Mouse (Mus musculus): ENCODE measurements around the gene Adtrp. TPM values are rescaled to one million over a fixed set of nuclear protein-coding genes. Genes with fewer than 3 reads are reported as not detected.

The Adtrp gene
- polyA plus RNA-seq, 1 experiment from 2014 or later = not detected

DNA sequence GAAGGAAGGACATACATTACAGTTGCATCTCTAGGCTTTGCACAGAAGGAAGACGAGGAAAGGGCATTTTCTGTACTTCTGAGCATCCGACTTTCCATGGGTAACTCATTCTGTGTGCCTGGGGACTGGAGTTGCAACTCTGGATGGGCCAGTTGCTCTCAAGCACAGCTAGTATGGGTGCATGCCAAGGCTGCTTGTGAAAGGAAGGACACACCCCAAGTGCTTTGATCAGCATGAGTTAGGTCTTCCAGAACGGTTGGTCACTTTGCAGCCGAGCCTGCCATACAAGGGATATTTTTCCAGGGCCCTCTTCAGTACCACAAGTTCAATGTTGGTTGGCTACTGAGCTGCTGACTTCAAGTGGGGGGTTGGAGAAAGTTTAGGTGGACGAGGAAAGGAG is 968 bp downstream of the Adtrp start:
- no peak overlapping the region for H3K4me2 ChIP-seq (ENCODE audit: low read length)
- H3K4me3 ChIP-seq (ENCODE audit: low read depth, low read length) = no peak overlapping the region
- H3K9ac ChIP-seq (ENCODE audit: low read length) = no peak overlapping the region
- no peaks in the 10 kb centered on the region for H3K9me3 ChIP-seq (replicated peaks; ENCODE audit: control insufficient read depth, low read length)
- no peaks in the 10 kb centered on the region for H3K27me3 ChIP-seq (replicated peaks; ENCODE audit: control insufficient read depth, insufficient read depth, low read length)
- WGBS = 86% methylated on average over 5 of the region's 5 CpGs
- ATAC-seq (no peak), DNase-seq (ENCODE audit: low spot score) (no peak)
- no peak overlapping the region for H3K27ac ChIP-seq (ENCODE audit: low read depth, low read length)
- H3K4me1 ChIP-seq (ENCODE audit: control insufficient read depth, insufficient read depth, low read length) = peaks cover 4% of the 10 kb centered on the region; the same call in 1 of the 2 replicates
- H3K36me3 ChIP-seq (ENCODE audit: control insufficient read depth, insufficient read depth, low read length) = no peaks in the 10 kb centered on the region

DNA sequence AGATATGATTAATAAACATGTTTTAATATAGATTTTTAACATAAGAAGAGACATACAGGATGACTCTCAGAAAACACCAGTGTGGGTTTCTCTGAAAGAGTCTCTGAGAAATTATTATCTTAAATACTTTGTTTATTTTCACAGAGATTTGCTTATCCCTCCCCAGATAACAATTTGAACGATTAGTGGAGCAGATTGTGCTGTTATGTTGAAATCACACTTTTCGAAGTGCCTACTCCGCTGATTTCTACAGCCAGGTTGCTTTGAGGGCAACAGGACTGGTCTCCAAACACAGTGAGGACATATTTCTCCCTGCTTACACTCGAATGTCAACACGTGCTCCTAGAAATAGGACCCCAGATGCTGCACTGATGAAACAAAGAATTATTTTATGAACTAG is 2.5 kb downstream of the Adtrp start:
- no peaks in the 10 kb centered on the region for H3K27me3 ChIP-seq (replicated peaks; ENCODE audit: control insufficient read depth, insufficient read depth, low read length)
- no peaks in the 10 kb centered on the region for H3K36me3 ChIP-seq (ENCODE audit: control insufficient read depth, insufficient read depth, low read length)
- no peak for DNase-seq (ENCODE audit: low spot score)
- H3K9ac ChIP-seq (ENCODE audit: low read length) = no peak overlapping the region
- H3K9me3 ChIP-seq (replicated peaks; ENCODE audit: control insufficient read depth, low read length) = no peaks in the 10 kb centered on the region
- no peak overlapping the region for H3K27ac ChIP-seq (ENCODE audit: low read depth, low read length)
- WGBS = 90% methylated on average over 5 of the region's 5 CpGs
- H3K4me2 ChIP-seq (ENCODE audit: low read length) = no peak overlapping the region
- no peak overlapping the region for H3K4me3 ChIP-seq (ENCODE audit: low read depth, low read length)
- ATAC-seq = no peak
- H3K4me1 ChIP-seq (ENCODE audit: control insufficient read depth, insufficient read depth, low read length) = no peaks in the 10 kb centered on the region

DNA sequence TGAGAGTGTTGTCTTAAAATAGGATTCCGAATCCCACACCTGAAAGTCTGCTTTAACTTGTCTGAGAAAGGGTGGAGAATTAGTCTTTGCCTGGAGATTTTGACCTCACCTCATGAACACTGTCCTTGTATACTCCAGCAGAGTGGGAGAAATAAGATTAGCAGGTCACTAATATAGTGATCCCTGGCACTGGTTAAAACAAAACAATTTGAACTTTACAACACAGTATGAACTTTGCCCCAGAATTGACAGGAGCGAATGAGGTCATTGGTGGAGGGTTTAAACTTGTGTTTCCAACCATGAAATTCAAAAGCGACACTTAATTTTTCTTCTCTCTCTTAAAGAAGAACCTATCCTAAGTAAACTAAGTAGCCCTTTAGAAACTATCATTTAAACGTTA is 3.4 kb downstream of the Adtrp start:
- Histone ChIP-seq H3K4me3 (ENCODE audit: low read depth, low read length) (no peak overlapping the region), H3K4me1 (ENCODE audit: control insufficient read depth, insufficient read depth, low read length) (no peaks in the 10 kb centered on the region), H3K27me3 (replicated peaks; ENCODE audit: control insufficient read depth, insufficient read depth, low read length) (no peaks in the 10 kb centered on the region), H3K4me2 (ENCODE audit: low read length) (no peak overlapping the region), H3K9me3 (replicated peaks; ENCODE audit: control insufficient read depth, low read length) (no peaks in the 10 kb centered on the region), H3K9ac (ENCODE audit: low read length) (no peak overlapping the region), H3K36me3 (ENCODE audit: control insufficient read depth, insufficient read depth, low read length) (no peaks in the 10 kb centered on the region), H3K27ac (ENCODE audit: low read depth, low read length) (no peak overlapping the region)
- ATAC-seq (no peak), DNase-seq (ENCODE audit: low spot score) (no peak)
- 89% methylated on average over 4 of the region's 4 CpGs for WGBS

DNA sequence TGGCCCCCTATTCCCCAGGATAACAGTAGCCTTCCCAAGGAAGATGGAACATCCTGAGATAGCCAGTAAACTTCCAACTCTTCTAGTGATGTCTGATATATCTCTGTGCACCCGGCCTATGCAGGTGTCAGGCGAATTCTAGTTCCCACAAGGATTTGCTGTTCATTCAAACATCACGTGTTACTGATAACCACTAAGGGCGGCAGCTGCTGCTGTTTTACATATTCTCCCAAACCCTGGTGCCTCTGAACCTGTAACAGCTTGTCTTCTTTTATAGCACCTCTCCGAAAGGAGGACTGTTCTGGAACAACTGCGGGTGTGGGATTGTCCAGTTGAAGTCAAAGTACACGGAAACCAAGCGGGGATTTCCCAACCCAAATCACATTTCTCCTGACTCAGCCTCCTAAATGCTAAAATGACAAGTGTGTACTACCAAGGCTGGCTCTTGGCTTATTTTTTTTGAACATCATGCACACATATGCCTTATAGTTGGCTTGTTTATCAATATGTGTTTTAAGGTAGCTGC is 13.8 kb downstream of the Adtrp start:
- no peaks in the 10 kb centered on the region for H3K27me3 ChIP-seq (replicated peaks; ENCODE audit: control insufficient read depth, insufficient read depth, low read length)
- H3K4me2 ChIP-seq (ENCODE audit: low read length) = no peak overlapping the region
- H3K4me1 ChIP-seq (ENCODE audit: control insufficient read depth, insufficient read depth, low read length) = no peaks in the 10 kb centered on the region
- H3K27ac ChIP-seq (ENCODE audit: low read depth, low read length) = no peak overlapping the region
- H3K9me3 ChIP-seq (replicated peaks; ENCODE audit: control insufficient read depth, low read length) = no peaks in the 10 kb centered on the region
- H3K9ac ChIP-seq (ENCODE audit: low read length) = no peak overlapping the region
- no peak for ATAC-seq
- H3K36me3 ChIP-seq (ENCODE audit: control insufficient read depth, insufficient read depth, low read length) = no peaks in the 10 kb centered on the region
- WGBS = 95% methylated on average over 8 of the region's 8 CpGs
- no peak overlapping the region for H3K4me3 ChIP-seq (ENCODE audit: low read depth, low read length)
- no peak for DNase-seq (ENCODE audit: low spot score)

DNA sequence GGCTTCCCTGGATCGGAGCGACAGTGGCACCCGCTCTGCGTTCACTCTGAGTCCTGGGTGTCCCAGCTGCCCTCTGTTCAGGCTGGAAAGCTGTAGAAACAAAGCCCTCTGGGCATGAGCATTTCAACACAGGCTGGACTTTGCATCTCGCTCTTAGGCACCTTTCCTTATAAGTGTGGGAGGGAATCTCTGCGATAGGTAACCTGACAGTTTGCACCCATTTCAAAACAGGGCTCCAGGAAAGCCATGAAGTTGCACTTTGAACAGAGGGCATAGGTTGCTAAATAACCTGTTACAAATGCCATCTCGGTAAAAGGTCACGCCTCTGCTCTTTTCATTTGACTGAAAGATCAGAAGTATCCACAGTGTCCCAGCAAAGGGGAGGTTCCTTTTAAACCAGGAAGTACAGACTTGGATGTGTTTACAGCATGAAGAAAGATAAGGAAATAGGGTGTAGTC is 19.2 kb downstream of the Adtrp start:
- Histone ChIP-seq H3K27ac (ENCODE audit: low read depth, low read length) (no peak overlapping the region), H3K27me3 (replicated peaks; ENCODE audit: control insufficient read depth, insufficient read depth, low read length) (no peaks in the 10 kb centered on the region), H3K4me3 (ENCODE audit: low read depth, low read length) (no peak overlapping the region), H3K4me2 (ENCODE audit: low read length) (no peak overlapping the region), H3K9me3 (replicated peaks; ENCODE audit: control insufficient read depth, low read length) (no peaks in the 10 kb centered on the region), H3K9ac (ENCODE audit: low read length) (no peak overlapping the region), H3K36me3 (ENCODE audit: control insufficient read depth, insufficient read depth, low read length) (no peaks in the 10 kb centered on the region), H3K4me1 (ENCODE audit: control insufficient read depth, insufficient read depth, low read length) (no peaks in the 10 kb centered on the region)
- DNase-seq (ENCODE audit: low spot score) (no peak), ATAC-seq (no peak)
- 95% methylated on average over 8 of the region's 8 CpGs for WGBS

DNA sequence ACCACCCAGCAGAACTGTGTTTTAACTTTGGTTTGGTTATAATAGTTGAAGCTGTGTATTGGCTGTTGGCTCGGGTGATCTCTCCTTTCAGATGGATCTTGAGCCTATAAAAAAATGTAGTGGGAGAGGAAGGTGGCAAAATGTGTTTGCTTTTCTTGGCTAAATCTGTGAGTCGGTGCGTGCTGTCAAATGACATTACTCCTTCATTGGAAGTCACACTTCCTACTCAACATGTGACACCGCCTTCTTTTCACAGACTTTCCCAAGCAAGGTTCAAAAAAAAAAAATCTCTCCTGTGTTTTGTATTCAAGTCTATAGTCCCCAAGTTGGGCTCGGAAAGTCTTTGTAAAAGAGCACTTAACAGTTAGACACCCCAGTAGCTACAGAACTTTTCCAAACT is 19.9 kb downstream of the Adtrp start:
- no peak overlapping the region for H3K27ac ChIP-seq (ENCODE audit: low read depth, low read length)
- no peak overlapping the region for H3K9ac ChIP-seq (ENCODE audit: low read length)
- no peaks in the 10 kb centered on the region for H3K9me3 ChIP-seq (replicated peaks; ENCODE audit: control insufficient read depth, low read length)
- no peak for DNase-seq (ENCODE audit: low spot score)
- no peak overlapping the region for H3K4me3 ChIP-seq (ENCODE audit: low read depth, low read length)
- ATAC-seq = no peak
- no peaks in the 10 kb centered on the region for H3K36me3 ChIP-seq (ENCODE audit: control insufficient read depth, insufficient read depth, low read length)
- H3K27me3 ChIP-seq (replicated peaks; ENCODE audit: control insufficient read depth, insufficient read depth, low read length) = no peaks in the 10 kb centered on the region
- 92% methylated on average over 5 of the region's 5 CpGs for WGBS
- no peaks in the 10 kb centered on the region for H3K4me1 ChIP-seq (ENCODE audit: control insufficient read depth, insufficient read depth, low read length)
- H3K4me2 ChIP-seq (ENCODE audit: low read length) = no peak overlapping the region

DNA sequence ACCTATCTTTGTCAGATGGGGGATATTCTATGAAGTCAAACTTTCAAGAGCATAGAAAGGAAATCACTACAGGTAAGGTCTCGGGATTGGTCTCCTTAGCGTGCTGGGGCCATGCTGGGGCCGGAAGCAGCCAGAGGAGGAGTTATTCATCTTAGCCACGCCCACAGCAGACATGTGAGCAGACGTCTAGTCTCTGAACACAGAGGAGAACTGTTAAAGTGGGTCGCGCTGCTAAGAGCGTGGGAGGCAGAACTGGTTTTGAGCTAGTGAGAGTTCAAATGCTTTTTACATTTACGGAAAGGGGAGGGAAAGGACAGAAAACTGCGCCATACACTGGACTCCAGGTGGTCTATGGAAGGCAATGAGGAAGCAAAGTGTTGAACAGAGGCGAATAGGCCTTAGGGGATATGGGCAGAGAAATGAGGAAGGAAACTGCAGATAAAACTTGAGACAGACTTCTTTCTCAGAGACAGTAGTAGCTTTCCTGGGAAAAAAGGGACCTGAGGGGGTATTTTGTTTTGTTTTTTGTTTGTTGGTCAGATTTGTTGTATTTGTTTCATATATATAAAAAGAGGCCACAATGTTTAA is 22.0 kb downstream of the Adtrp start:
- no peaks in the 10 kb centered on the region for H3K9me3 ChIP-seq (replicated peaks; ENCODE audit: control insufficient read depth, low read length)

DNA sequence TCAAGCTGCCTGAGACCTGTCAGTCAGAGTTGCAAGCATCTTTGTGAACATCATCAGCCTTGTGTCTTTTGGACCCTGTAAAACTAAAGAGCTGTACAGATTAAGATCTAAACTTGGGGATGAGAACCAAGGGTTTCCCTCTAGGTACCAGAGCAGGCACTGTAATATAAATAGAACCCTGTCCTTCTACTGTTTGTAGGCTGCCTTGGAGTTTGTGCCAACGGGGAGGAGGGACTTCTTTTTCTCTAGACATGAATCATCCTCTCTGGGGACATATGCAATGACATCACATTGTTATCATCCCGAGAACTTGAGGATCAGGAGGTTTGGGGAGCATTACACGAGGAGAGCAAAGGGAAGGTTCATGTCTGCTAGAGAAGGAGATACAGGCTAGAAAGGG is 24.4 kb downstream of the Adtrp start:
- DNase-seq (ENCODE audit: low spot score) = no peak
- H3K9me3 ChIP-seq (replicated peaks; ENCODE audit: control insufficient read depth, low read length) = no peaks in the 10 kb centered on the region
- H3K4me3 ChIP-seq (ENCODE audit: low read depth, low read length) = no peak overlapping the region
- H3K36me3 ChIP-seq (ENCODE audit: control insufficient read depth, insufficient read depth, low read length) = no peaks in the 10 kb centered on the region
- H3K4me1 ChIP-seq (ENCODE audit: control insufficient read depth, insufficient read depth, low read length) = no peaks in the 10 kb centered on the region
- no peak for ATAC-seq
- no peak overlapping the region for H3K4me2 ChIP-seq (ENCODE audit: low read length)
- H3K9ac ChIP-seq (ENCODE audit: low read length) = no peak overlapping the region
- H3K27ac ChIP-seq (ENCODE audit: low read depth, low read length) = no peak overlapping the region
- no peaks in the 10 kb centered on the region for H3K27me3 ChIP-seq (replicated peaks; ENCODE audit: control insufficient read depth, insufficient read depth, low read length)
- WGBS = 85% methylated on average over 3 of the region's 3 CpGs

More for the DNA sequence above, 22.0 kb downstream of the Adtrp start:
- no peak overlapping the region for H3K27ac ChIP-seq (ENCODE audit: low read depth, low read length)
- no peak overlapping the region for H3K4me3 ChIP-seq (ENCODE audit: low read depth, low read length)
- ATAC-seq = no peak
- no peak overlapping the region for H3K4me2 ChIP-seq (ENCODE audit: low read length)
- DNase-seq (ENCODE audit: low spot score) = no peak
- H3K27me3 ChIP-seq (replicated peaks; ENCODE audit: control insufficient read depth, insufficient read depth, low read length) = no peaks in the 10 kb centered on the region
- 74% methylated on average over 11 of the region's 11 CpGs for WGBS
- H3K4me1 ChIP-seq (ENCODE audit: control insufficient read depth, insufficient read depth, low read length) = no peaks in the 10 kb centered on the region
- H3K36me3 ChIP-seq (ENCODE audit: control insufficient read depth, insufficient read depth, low read length) = no peaks in the 10 kb centered on the region
- H3K9ac ChIP-seq (ENCODE audit: low read length) = no peak overlapping the region

DNA sequence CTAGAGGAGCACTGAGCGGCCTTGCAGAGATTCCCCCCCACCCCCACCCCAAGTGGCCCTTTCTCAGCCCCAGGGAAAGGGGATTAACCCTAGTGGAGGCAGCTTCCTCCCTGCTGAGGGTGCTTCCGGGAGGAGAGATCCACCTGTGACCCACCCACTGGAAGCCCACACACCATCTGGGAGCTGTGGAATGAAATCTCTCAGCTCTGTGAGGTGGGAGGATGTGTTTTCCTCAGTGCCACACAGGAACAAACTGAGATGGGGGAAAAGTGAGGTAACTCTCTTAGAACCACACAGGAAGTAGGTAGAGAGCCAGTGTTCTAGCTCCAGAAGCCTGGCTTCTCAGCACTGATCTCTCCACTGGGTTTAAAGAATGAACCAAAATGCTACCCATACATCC is 24.9 kb downstream of the Adtrp start:
- Histone ChIP-seq H3K4me2 (ENCODE audit: low read length) (no peak overlapping the region), H3K9ac (ENCODE audit: low read length) (no peak overlapping the region), H3K27me3 (replicated peaks; ENCODE audit: control insufficient read depth, insufficient read depth, low read length) (no peaks in the 10 kb centered on the region), H3K4me1 (ENCODE audit: control insufficient read depth, insufficient read depth, low read length) (no peaks in the 10 kb centered on the region), H3K9me3 (replicated peaks; ENCODE audit: control insufficient read depth, low read length) (no peaks in the 10 kb centered on the region), H3K4me3 (ENCODE audit: low read depth, low read length) (no peak overlapping the region), H3K36me3 (ENCODE audit: control insufficient read depth, insufficient read depth, low read length) (no peaks in the 10 kb centered on the region), H3K27ac (ENCODE audit: low read depth, low read length) (no peak overlapping the region)
- no peak for DNase-seq (ENCODE audit: low spot score)
- ATAC-seq = no peak
- WGBS = 43% methylated on average over 2 of the region's 2 CpGs

Measured in forebrain, embryonic 14.5 days (tissue).